Mouse (Mus musculus): Measurements from ENCODE around the gene Bax.

Bax gene

DNA sequence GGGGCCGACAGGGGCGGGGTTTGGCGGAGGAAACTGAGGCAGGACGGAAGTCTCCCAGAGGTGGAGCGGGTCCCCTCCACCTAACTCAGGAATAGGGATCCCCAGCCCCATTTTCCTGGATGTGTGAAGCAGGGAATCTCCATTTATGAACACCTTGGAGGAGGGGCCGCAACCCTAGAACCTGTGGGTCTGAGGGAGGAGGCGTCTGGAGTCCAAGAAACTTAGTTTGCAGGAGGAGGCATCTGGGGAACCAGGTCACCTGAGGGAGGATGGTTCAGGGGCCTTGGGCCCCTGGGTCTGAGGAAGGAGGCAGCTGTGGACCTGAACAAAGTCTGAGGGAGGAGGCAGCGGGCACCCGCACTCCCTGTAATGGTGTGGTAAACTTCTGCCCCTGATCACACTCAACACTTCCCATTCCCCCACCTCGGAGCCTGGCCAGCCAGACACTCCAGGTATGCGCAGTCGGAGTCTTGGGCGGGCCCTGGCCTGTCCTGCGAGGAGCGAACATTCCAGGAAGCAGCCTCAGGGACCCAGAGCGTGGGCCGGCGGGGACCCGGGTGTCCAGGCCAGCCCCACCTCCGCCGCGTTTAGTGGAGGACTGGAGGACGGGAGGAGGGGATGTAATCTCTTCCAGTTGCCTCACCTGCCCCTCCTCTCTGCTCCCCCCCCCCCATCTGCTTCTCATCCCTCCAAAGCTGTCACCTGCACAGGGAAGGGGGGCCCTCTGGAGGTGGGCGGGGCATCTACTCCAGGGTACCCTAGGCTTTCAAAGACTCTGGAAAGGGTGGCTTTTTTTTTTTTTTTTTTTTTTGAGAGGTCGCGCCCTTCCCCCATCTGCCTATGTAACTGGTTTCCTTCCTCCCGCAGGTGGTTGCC, 52.6 kb downstream of the Bax start:
- no peak for DNase-seq

DNA sequence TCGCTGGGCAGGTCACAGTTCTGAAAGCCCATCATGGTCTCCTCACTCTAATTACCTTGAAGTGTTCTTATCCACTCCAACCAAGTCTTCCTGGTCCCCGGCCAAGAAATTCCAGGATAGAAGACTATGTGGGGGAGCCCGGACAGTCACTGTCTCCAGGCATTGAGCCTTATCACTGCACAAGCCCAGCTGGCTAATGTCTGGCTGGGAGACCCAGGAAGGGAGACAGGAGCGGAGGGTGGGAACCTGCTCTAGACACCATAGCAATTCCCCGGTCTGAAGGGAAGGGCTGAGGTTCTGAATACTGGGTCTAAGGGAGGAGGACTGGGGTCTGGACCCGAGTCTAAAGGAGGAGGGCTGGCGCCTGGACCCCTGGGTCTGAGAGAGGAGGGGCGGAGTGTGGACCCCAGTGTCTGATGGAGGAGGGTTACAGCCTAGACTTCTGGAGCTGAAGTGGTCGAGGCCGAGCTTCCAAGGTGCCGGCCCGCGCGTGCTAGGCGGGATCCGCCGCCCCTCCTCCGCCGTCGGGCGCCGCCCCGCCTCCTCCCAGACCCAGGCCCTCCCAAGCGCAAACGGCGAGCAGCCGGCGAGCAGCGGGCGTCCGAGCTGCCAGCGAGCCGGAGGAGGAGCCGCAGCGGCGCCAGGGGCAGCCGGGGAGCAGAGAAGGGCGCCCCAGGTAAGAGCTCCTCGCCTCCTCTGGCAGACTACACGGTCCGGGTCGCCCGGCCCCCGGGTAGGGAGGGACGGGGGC, 53.4 kb downstream of the Bax start, which contains the start of gene Ntf5:
TSS of gene Ntf5 (plus strand) at position 583 of the 751 bp plus-strand sequence.
- DNase-seq, result no peak

GRCm38 (mm10) chr7:45412421-45412820, 54.3 kb downstream of the Bax start:
- no peak for DNase-seq

Measured in kidney, adult 8-10 months (tissue).